Mouse (Mus musculus) intestine, postnatal 0 days (tissue): ENCODE measurements around the gene Sike1. TPM values are rescaled to one million over a fixed set of nuclear protein-coding genes. Genes with fewer than 3 reads are reported as not detected.
A peak's percentile ranks its signal among the peaks of the same experiment; 100 is the strongest.

ENCODE experiments used
- ATAC-seq: fragments of 200-750 bp; cut with Nextera tagmentation; 2 replicates; pipeline ENCODE4 v1.8.0; 2017; ENCODE audit warnings: mild to moderate bottlenecking, moderate TSS enrichment, moderate library complexity
- H3K27ac ChIP-seq: fragments of 300-500 bp; sonication (generic); 2 replicates; pipeline ENCODE4 v1.5.1; 2014; ENCODE audit warnings: mild to moderate bottlenecking, low read depth, low read length, moderate library complexity
- H3K27me3 ChIP-seq: fragments of 300-500 bp; sonication (generic); replicated peaks from 2 replicates; pipeline ENCODE4 v1.6.1; 2014; ENCODE audit warnings: low read length, mixed read lengths; ENCODE audit not compliant: control insufficient read depth, insufficient read depth
- H3K36me3 ChIP-seq: fragments of 300-500 bp; sonication (generic); 2 replicates; pipeline ENCODE4 v1.6.1; 2014; ENCODE audit warnings: mild to moderate bottlenecking, moderate library complexity; ENCODE audit not compliant: control insufficient read depth, insufficient read depth
- H3K4me1 ChIP-seq: fragments of 300-500 bp; sonication (generic); replicated peaks from 2 replicates; pipeline ENCODE4 v1.6.1; 2014; ENCODE audit warnings: antibody characterized with exemption, low read length, mixed read lengths; ENCODE audit not compliant: control insufficient read depth, insufficient read depth
- H3K4me2 ChIP-seq: fragments of 300-500 bp; sonication (generic); replicated peaks from 2 replicates; pipeline ENCODE4 v1.6.1; 2014; ENCODE audit warnings: low read depth, mild to moderate bottlenecking, moderate library complexity
- H3K4me3 ChIP-seq: fragments of 300-500 bp; sonication (generic); 2 replicates; pipeline ENCODE4 v1.5.1; 2014; ENCODE audit warnings: low read depth, low read length
- H3K9ac ChIP-seq: fragments of 300-500 bp; sonication (generic); 2 replicates; pipeline ENCODE4 v1.6.1; 2014; ENCODE audit warnings: mild to moderate bottlenecking, low read depth, low read length
- H3K9me3 ChIP-seq: fragments of 300-500 bp; sonication (generic); 2 replicates; pipeline ENCODE4 v1.6.1; 2016; ENCODE audit warnings: mixed run types; ENCODE audit not compliant: control insufficient read depth
- CTCF ChIP-seq: sonication (generic); IDR thresholded peaks from 2 replicates; pipeline ENCODE4 v1.5.1; 2016; ENCODE audit warnings: low read depth, mild to moderate bottlenecking, control low read depth, antibody characterized with exemption, moderate library complexity
- WGBS: fragments of 180-500 bp; shearing (Covaris S2); extraction: QIAGEN DNeasy Blood & Tissue Kit; methylation state at CpG from one replicate; pipeline ENCODE4 v1.1.7; 2014; 5-methylcytosine and 5-hydroxymethylcytosine counted together
- polyA plus RNA-seq: library from polyadenylated mRNA; unstranded; fragments of >200 nt; fragmentation: Nextera tagmentation; extraction: Ambion mirVana; gene quantifications from 2 replicates; pipeline ENCODE4 v1.2.1, GENCODE M21; 2015

The Sike1 gene
- polyA plus RNA-seq, 1 experiment from 2014 or later = 36.6 TPM

DNA sequence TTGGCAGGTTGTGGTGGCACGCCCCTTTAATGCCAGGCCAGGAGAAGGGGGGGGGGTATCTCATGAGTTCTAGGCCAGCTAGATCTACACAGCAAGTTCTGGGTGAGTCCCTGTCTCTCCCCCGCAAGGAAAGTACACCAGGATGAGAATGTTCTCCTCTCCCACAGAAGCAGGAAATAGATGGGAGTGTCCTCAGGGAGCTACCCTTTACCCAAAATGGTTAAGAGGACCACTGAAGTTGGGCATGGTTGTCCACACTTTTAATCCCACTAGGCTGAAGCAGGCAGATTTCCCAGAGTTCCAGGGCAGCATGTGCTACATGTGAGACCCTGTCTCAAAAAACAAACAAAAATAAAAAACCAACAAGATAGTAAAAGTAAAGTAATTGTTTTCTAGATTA lies 24.0 kb downstream of the Sike1 start:
- ATAC-seq = no peak
- TF ChIP-seq CTCF = no peak
- peak overlapping the region; percentile 75; the same call in 1 of the 2 replicates for H3K4me3 ChIP-seq
- H3K4me1 ChIP-seq = no peaks in the 10 kb centered on the region
- 82% methylated on average over 2 of the region's 2 CpGs for WGBS
- H3K27ac ChIP-seq = 0 out of 2 replicates have a peak overlapping the region, but pooled peaks have one; percentile 93
- no peaks in the 10 kb centered on the region for H3K9me3 ChIP-seq
- H3K36me3 ChIP-seq = no peaks in the 10 kb centered on the region
- H3K9ac ChIP-seq = no peak overlapping the region; the same call in 1 of the 2 replicates
- peak overlapping the region; percentile 84 for H3K4me2 ChIP-seq
- no peaks in the 10 kb centered on the region for H3K27me3 ChIP-seq

DNA sequence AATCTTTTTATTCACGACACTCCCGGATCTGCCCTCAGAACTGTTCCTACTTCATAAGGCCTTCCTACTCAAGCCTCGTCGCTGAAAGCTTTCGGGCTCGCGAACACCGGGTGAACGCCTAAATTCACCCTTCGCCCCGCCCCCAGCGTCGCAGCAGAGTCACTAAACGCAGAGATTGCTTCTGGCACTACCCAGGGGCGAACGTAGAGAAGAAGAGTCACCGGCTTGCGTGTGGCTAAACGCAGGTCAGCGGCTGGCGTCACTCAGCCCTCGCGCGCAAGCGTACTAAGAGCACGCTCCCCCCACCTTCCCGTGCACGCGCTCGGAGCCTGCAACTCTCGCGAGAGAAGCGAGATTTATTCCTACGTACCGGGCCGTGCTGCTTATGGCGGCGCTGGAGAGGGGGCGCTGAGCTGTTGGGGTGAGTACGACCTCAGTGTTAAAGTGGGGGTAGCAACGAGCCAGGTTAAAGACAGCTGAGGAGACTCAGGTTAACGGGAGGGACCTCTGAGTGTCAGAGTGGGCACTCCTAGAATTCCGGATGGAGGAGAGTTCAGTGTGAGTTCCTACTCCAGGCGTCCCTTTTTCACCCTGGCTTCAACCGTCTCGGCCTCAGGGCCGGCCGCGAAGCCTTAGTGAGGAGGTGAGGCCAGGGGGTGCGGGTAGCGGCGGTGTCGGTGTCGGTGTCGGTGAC lies 24.9 kb downstream of the Sike1 start, which contains the start of gene Csde1:
TSS of gene Csde1 (plus strand) at position 178 of the 694 bp plus-strand sequence.
- no peaks in the 10 kb centered on the region for H3K4me1 ChIP-seq
- WGBS = under 1% methylated on average over 55 of the region's 55 CpGs
- peak within 1 kb of the TSS; percentile 84 for H3K4me2 ChIP-seq
- peak within 1 kb of the TSS; percentile 89 for H3K9ac ChIP-seq
- no peaks in the 10 kb centered on the region for H3K27me3 ChIP-seq
- H3K9me3 ChIP-seq = no peaks in the 10 kb centered on the region
- peak within 1 kb of the TSS; percentile 75 for H3K4me3 ChIP-seq
- peak; percentile 45 for TF ChIP-seq CTCF
- H3K36me3 ChIP-seq = no peaks in the 10 kb centered on the region
- peak; percentile 97 for ATAC-seq
- H3K27ac ChIP-seq = peak within 1 kb of the TSS; percentile 93

DNA sequence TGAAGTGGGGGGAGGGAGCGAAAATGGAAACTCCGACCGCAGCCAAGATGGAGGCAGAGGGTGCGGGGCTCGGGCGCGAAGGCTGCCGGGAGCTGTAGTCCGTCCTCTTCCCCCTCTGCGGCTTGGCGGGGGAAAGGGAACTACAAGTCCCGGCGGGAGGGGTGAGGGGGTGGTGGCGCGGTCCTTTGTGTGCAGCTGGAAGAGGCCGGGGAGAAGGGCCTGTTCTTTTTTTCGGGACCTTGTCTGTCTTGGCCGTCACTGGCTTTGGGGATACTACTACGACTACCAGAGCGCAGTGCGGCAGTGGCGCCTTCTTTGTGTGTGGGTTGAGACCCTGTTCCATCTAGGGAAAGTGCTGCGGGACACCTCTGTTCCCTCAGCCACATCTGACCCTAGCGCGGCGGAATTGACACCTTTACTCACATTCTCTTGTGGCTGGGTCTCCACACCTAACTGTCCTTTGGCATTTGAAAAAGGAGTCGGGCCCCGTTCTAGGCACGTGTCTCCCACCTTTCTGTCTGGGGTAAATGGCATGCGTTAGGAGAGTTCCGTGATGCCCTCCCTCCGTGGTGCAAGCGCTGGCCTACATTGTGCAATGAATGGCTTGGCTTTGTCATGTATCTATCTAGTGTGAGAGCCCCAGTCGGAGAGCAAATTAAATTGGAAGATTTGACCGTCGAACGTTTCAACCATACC lies 25.6 kb downstream of the Sike1 start:
- no peaks in the 10 kb centered on the region for H3K27me3 ChIP-seq
- peak overlapping the region; percentile 89 for H3K9ac ChIP-seq
- peak overlapping the region; percentile 84 for H3K4me2 ChIP-seq
- H3K4me3 ChIP-seq = peak overlapping the region; percentile 75
- ATAC-seq = peak; percentile 89
- H3K4me1 ChIP-seq = no peaks in the 10 kb centered on the region
- TF ChIP-seq CTCF = no peak
- WGBS = under 1% methylated on average over 35 of the region's 37 CpGs
- H3K36me3 ChIP-seq = no peaks in the 10 kb centered on the region
- no peaks in the 10 kb centered on the region for H3K9me3 ChIP-seq
- H3K27ac ChIP-seq = peak overlapping the region; percentile 93

DNA sequence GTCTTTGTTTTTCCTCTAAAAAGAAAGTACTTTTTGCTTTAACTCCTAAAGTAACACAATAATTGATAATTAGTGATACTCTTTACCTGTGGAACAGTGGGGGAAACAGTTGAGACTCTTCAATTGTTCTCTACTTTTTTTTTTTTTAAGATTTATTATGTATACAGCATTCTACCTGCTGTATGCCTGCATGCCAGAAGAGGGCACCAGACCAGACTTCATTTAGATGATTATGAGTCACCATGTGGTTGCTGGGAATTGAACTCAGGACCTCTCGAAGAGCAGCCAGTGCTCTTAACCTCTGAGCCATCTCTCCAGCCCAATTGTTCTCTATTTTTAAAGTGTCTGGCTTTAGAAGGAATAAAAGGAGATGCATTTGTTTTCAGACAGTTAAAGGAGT lies 30.7 kb downstream of the Sike1 start:
- ATAC-seq = no peak
- H3K36me3 ChIP-seq = peaks cover 17% of the 10 kb centered on the region; the same call in 1 of the 2 replicates
- no peak overlapping the region for H3K4me3 ChIP-seq
- H3K9ac ChIP-seq = no peak overlapping the region
- TF ChIP-seq CTCF = peak; percentile 57
- no peaks in the 10 kb centered on the region for H3K27me3 ChIP-seq
- no peaks in the 10 kb centered on the region for H3K4me1 ChIP-seq
- H3K9me3 ChIP-seq = no peaks in the 10 kb centered on the region
- 73% methylated on average over 1 of the region's 1 CpGs for WGBS
- no peak overlapping the region for H3K27ac ChIP-seq
- no peak overlapping the region for H3K4me2 ChIP-seq

DNA sequence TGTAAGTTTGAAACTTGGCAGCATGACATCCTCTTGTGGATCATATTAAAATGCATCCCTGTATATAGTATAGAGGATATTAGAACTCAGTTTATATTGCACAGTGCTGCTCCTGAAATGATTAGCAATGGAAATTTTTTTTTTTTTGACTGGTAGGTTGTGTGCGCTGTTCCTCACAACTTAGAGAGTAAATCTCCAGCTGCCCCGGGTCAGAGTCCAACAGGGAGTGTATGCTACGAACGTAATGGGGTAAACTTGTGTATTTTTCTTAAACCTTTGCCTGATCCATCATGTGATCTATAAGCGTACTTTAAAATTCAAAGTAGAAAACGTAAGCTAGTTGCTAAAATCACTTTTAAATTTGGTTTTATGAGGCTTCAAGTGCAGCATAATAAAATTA lies 44.8 kb downstream of the Sike1 start:
- no peaks in the 10 kb centered on the region for H3K9me3 ChIP-seq
- no peaks in the 10 kb centered on the region for H3K4me1 ChIP-seq
- TF ChIP-seq CTCF = no peak
- WGBS = 44% methylated on average over 6 of the region's 6 CpGs
- H3K9ac ChIP-seq = no peak overlapping the region
- H3K36me3 ChIP-seq = peaks cover 32% of the 10 kb centered on the region
- peak; percentile 64; the same call in 1 of the 2 replicates for ATAC-seq
- no peak overlapping the region for H3K4me3 ChIP-seq
- 0 out of 2 replicates have a peak overlapping the region, but pooled peaks have one; percentile 16 for H3K27ac ChIP-seq
- H3K4me2 ChIP-seq = no peak overlapping the region
- no peaks in the 10 kb centered on the region for H3K27me3 ChIP-seq

DNA sequence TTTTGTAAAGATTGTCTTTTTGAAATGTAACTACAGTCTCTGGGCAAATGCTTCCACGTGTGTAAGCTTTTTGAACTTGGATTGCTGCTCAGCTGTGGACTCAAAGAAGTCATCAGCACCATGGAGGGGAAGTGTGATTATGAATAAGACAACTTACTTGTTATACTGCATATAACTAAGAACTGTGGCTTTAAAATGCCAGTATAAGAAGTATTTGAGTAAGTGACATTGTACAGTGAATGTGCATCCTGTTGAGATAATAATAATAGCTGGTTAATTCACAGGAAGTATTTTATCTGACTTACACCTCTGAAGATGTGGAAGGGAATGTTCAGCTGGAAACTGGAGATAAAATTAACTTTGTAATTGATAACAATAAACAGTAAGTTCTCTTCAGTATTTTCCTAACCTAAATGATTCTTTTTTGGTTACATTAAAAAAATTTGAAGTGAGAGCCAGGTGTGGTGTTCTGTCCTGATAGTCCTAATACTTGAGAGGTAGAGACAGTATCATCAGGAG lies 45.4 kb downstream of the Sike1 start:
- Histone ChIP-seq H3K4me3 (no peak overlapping the region), H3K27ac (0 out of 2 replicates have a peak overlapping the region, but pooled peaks have one; percentile 16), H3K4me2 (no peak overlapping the region), H3K27me3 (no peaks in the 10 kb centered on the region), H3K36me3 (peaks cover 36% of the 10 kb centered on the region), H3K9me3 (no peaks in the 10 kb centered on the region), H3K4me1 (no peaks in the 10 kb centered on the region), H3K9ac (no peak overlapping the region)
- no peak for TF ChIP-seq CTCF
- 79% methylated on average over 1 of the region's 1 CpGs for WGBS
- no peak for ATAC-seq
